Mouse (Mus musculus) stomach, adult 2 months (tissue): Measurements from ENCODE around the gene Gm21876. TPM values are rescaled to one million over a fixed set of nuclear protein-coding genes. Genes with fewer than 3 reads are reported as not detected.

ENCODE experiments used
- polyA plus RNA-seq: library from polyadenylated mRNA; depleted of rRNA; stranded (reverse); fragments of >200 nt; gene quantifications from 2 replicates; pipeline ENCODE4 v1.2.3, GENCODE M21; 2012; rRNA removed

Gene Gm21876
- polyA plus RNA-seq: not detected in 2 replicates

DNA sequence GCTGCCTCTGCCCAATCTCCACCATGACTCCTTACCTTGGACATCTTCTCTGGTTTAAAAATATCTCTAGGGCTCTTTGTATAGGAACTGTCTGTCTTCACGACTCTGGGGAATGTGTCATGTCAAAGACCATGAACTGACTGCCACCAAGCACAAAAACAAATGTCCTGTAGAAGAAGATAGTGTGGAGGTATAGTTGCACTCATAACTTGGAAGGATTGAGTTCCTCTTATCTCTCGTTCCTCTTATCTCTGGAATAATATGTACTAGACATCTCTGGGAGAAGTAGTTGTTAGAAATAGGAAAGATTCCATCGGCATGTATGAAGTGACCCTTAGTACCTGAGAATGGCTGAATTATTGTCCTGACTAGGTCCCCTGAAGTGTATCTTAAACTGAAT is at the start of gene Gm21876:
Gene Gm21876 (minus strand): TSS at position 101 of the 400 bp plus-strand sequence.

Other genes with a start within 250 kb of the Gm21876 start
- 8.2 and 9.0 TPM in 2 replicates for gene Cfp, start 244.1 kb downstream of the Gm21876 start, polyA plus RNA-seq
- gene Elk1, start 225.0 kb downstream of the Gm21876 start, polyA plus RNA-seq: 4.6 and 6.6 TPM in 2 replicates
- gene Uxt, start 213.6 kb downstream of the Gm21876 start, polyA plus RNA-seq: 3.9 and 4.4 TPM in 2 replicates
- gene Zfp182, start 113.3 kb downstream of the Gm21876 start, polyA plus RNA-seq: 0.02 and 0.11 TPM in 2 replicates
- not detected in 2 replicates for gene Spaca5, start 107.2 kb downstream of the Gm21876 start, polyA plus RNA-seq
- 0.02 TPM in 1 of 2 replicates, not detected in the other for gene Zfp300, start 86.1 kb downstream of the Gm21876 start, polyA plus RNA-seq
- not detected in 2 replicates for gene Ssxa1, start 59.8 kb downstream of the Gm21876 start, polyA plus RNA-seq